Mouse (Mus musculus) skeletal muscle tissue, adult 2 months (tissue): Measurements from ENCODE around the gene Arhgap28.
A peak's percentile ranks its signal among the peaks of the same experiment; 100 is the strongest.

Experiments used
- DNase-seq: peaks from one replicate; pipeline ENCODE4 v3.0.0-alpha.2; 2012; ENCODE audit warnings: low read depth, low spot score

Gene Arhgap28

DNA sequence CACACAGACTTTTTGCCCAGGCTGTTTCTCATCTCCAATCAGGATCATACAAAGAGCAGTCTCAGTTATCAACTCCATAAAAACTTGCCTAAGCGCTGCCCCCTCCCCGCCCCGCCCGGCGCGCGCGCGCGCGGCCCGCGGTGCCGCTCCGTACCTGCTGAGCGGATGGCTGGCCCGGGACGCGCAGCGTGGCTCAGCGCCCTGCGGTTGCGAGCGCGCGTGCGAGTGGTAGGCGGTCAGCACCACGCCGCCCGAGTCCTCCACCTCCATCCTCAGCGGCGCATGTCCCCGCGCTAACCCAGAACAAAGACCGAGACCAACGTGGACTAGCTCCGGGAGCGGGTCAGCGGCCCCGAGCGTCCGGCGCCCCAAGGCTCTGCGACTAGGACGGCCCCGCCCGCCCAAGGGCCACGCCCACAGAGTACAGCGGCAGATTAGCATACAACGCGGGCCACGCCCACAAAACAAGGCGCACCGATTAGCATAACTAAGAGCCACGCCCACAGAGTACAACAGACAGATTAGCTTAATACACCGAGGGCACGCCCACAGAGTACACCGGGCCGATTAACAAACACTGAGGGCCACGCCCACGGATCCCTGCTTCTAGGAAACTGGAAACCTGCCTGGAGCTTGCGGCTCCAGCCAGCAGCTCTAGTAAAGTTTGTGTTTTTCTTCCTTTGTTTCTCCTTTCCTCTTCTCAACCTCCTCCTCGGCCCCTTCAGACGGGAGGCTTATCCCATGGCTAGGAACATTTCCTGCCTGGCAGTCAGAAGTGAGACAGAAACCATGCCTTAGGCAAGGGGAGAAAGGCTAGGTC lies at the start of gene Arhgap28:
Gene Arhgap28 (minus strand): TSS at position 380 of the 820 bp plus-strand sequence.
- peak; percentile 75 for DNase-seq

DNA sequence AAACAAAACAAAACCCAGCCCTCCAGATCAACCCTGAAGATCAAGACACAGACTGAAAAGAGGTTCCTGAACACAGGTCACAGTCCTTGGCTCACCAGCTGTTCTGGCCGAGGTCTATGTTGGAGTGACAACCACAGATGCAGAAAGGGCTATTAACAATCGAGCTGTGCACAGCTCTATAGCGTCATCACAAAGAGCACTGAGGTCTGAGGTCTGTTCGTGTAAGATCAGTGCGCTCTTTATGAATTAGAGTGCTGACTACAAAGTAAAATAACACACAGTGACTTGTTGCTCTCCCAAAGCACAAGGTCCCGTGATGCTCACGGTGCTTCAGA lies 42.4 kb upstream of the Arhgap28 start:
- no peak for DNase-seq

DNA sequence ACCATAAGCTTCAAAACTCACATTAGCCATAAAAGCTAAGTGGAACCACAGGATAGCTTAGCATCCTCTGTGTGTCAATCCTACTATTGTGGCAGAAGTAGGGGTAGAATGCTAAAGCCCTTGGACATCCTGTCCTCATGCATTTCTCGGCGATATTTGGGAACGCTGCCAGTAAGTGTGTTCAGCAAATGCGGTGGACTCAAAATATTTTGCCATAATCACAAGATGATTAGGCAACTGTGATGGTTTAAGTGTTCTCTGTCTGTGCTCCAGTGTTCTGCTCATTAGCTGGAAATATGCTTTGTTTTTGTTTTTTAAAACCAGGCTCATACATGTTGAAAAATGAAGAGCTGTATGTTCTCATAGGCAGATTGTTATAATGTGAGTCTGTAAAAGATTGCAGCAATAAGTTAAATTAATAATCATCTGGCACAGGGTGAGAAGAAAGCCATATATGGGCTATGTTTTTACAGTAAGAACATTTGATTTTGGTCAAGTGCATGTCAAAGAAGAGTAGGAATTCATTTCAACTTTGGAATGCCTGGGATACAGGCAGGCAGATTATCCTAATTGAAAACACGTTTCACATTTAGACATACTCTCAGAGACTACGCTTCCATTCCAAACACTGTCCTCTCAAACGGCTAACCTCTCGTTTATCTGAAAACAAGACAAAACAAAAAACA lies 41.9 kb upstream of the Arhgap28 start:
- DNase-seq = no peak

DNA sequence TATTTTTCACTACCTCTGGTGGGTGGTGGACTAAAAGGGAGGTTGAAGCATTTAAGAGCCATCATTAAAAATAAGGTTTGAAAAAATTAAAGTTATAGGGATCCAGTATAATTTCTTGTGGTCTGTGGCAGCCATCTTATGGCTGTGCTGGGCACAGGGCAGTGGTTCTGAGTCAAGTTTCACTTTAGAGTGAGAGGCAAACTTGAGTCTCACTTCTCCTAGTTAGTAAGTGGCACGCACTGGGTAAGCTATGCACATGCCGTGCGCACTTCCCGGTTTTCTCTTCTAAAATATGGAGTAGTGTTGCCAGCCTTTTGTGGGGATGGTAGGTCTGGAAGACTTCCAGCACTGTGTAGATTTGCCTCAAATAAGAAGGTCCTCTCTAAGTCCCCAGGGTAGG lies 38.5 kb upstream of the Arhgap28 start:
- no peak for DNase-seq

DNA sequence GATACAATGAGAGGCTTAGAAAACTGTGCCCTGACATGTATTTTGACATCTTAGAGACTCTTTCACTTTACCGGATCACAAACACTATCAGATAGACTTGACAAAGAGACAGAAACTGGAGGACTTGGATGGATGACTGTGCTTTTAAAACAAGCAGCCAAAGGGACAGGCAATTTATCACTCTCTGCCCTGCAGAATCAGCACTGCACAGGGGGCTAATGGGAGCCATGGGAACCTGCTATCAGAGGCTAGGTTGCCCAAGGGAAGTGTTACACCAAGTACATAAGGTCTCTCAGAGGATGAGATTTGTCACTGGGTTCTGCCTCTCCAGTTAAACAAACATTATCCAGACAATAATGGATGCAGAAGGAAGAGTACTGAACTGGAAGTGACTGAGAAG lies 33.1 kb upstream of the Arhgap28 start:
- DNase-seq = no peak

DNA sequence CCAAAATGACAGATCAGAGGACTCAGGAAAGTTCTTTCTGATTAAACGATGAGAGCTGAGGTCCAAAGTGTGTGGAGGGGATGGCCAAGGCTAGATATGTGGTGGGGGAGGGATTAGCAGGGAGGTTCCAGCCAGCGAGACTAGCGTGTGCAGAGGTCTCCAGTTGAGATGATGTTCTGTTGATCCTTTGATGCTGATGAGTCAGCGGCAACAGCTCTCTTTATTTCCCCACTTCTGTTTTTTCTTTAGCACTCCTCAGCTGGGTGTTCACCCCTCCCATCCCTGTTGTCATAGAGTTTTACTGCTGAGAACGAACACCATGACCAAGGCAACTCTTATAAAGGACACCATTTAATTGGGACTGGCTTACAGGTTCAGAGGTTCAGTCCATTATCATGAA lies 25.6 kb upstream of the Arhgap28 start:
- no peak for DNase-seq

DNA sequence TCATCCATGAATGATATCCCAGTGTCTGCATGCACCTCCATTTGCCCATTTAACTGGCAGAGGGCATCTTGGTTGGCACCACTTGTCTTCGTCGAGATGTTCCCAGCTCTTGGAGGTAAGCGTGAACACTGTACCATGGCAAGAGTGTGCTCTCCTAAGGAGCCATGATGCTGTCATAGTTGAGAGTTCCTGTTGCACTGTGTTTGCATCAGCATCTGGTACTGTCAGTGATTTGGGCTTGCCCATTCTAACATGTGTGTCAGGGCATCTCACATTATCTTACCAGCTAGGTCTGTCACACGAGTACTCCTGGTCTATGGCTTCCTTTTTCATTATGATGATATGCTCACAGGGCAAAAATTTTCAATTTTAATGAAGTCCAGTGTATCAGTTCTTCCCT lies 24.6 kb upstream of the Arhgap28 start:
- DNase-seq = no peak

DNA sequence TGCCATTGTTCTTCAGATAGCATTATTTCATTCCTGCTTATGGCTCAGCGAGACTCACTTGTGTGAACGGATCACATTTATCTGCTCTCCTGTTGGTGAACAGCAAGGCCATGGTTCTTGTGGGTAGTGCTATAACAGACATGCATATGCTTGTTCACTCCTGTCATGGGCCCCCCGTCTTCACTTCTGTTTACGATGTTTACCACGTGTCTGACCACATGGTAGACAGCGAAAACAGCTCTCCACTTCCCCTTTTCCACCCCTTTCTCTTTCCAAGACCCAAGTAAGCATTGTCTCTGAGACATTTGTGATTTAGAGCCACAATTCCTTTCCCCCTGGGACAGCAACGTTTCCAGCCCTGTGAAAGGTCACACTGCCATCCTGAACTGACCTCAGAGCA lies 20.4 kb upstream of the Arhgap28 start:
- DNase-seq = no peak

DNA sequence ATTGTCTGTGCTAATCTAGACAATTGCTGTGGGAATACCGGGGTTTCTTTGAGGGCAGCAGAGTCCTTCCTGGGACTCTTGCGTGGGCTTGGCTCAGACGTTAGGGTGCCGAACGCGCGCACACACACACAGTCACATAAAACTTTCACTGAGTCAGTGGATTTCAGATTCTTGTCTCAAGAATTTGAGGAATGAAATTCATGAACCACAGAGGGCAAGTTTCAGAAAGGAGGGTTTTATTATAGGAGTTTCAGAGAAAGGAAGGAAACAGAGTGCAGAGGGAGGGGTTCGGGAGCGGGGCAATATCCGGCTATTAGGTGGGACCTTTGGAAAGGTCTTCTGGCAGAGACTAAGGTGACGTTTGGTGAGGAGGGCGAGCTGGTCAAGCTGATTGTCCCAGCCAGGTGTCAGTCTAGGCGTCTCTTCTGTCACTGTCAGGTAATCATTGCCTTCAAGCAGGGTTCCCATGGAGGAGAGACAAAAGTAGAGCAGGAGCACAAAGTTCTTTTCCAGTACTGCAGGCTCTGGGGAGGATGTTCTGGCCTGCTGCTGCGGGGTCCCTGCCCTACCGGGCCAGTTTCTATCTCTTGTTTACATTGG lies 15.6 kb upstream of the Arhgap28 start:
- DNase-seq = no peak

DNA sequence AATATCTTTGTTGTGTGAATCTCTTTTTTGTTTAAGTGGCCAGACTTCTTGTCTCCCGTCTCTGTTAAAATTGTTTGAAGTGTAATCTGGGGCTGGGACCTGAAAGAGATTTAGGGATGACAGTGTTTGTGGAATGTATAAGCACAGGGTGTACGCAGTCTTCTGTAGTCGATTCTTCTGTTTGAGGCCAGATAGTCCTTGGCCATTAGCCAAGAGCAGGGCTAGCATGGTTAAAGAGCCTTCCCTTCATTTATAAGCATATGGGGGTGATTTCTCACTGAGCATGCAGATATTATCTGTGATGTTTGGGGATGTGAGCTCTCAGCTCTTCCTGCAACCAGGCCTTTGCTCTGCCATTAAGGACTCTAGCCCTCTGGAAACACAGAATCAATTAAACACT lies 13.2 kb upstream of the Arhgap28 start:
- DNase-seq = no peak

DNA sequence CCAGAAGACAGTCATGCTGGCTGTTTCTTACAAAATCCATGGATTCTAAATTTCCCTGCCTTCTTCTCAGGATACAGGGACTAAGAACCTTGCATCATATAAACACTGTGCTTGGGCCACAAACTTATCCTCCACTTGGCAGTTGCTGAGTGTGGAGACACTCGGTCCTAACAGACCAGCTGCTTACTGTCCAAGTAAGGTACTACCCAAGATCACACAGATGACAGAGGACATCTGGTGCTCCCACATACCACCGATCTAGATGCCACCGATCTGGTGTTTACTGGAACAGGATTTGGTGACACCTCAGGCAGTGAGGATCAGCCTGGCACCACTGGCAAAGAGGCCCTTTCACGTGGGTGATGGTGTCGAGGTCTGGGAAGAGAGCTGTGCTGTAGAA lies 7.7 kb upstream of the Arhgap28 start:
- DNase-seq = no peak

DNA sequence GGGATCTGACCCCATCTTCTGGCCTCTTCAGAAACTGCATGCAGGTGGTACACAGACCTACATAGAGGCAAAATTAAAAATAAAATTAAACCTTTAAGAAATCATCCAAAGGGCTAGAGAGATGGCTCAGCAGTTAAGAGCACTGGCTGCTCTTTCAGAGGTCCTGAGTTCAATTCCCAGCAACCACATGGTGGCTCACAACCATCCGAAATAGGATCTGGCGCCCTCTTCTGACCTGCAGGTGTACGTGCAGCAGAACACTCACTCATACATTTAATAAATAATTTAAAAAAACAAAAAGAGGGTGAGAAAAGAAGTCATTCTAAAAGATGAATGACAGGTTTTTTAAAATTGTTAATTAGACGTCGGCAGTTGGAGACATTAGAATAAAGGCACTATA lies 6.1 kb upstream of the Arhgap28 start:
- DNase-seq = no peak

DNA sequence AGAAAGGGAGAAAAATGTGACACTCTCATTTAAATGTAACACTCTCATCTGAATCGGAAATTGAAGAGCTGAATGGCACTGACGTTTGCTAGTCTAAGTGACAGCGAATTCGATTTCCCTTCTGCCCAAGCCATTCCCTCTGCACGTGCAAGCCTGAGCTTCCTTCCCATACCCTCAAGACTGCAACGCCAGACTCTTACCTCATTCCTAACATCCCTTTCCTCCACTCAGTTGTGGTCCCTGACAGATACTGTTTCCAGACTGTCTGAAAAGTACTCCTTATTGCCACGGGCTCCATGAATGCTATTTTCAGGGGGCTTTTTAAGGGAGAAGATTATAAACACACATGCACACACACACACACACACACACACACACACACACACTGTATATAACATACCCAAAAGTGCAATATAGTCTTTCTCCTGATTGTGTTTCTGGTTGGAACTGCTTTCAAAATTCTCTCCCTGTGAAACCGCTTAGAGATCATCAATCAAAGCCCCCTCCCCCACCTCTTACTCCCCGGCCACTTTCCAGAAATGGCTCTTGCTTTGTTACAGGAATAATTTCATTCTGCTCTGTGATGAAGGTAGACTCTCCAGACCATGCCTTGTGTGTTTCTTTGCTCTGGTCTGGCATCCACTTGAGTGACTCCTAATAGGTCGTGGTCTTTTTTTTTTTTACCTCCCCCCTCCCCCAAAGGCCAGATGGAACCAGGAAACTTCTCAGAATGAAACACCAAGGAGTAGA lies 836 bp upstream of the Arhgap28 start:
- DNase-seq = no peak

DNA sequence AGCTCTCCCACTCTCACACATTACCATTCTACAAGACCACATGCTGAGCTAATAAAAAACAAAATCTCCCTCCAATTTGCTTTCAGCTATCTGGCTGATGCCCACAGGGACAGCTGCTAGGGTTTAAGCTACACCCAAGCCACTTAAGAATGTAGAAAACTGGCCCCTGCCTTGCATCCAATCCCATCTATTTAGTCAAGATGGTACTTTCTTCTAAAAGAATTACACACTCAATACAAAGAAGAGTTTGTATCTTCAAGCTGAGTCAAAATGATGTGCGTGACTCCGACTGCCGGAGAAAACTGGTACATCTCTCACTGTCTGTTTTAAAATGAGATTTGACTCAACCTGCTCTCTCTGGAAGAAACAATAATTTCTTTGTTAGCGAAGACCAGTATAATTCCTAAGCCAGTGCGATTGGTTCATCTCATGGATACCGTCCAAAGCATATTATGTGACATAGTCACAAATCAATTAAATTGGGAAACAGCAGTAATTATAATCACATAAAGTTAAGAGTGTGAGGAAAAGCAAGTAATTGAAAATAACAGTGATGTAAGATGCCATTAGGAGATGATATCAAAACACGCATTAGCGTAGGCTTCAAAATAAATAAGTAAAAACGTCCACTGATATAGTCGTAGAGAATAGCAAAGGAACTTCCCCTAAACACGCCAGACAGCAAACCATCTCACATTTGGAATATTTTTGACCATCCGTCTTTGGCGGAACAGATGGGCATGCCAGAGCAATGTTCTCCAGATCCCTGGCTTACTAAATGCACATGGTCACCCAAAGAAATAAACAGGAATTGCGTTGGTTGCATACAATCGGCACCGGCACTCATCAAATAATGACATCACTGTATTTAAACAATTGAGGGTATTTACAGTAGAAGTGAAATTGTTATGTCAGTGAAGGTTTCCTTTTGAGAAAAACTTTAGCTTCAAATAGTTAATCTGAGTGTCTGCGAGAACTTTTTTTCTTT lies 1.0 kb downstream of the Arhgap28 start:
- no peak for DNase-seq

DNA sequence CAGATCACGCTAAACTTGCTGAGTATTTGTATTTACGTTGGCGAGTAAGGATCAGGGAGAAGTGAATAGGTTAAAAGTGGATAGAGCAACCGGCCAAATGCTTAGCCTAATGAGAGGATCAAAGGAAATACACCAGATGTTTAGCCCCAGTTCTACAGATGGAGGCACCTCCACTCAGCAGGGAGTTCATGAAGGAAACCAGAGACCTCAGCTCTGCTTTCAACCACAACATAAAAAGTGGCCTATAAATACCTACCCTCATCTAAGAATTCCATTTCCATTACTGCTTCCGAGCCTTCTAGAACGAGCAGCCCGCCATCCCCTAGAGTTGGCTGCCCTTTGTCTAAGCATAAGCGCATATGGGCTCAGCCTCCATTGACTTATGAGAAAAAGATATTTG lies 4.1 kb downstream of the Arhgap28 start:
- DNase-seq = no peak

DNA sequence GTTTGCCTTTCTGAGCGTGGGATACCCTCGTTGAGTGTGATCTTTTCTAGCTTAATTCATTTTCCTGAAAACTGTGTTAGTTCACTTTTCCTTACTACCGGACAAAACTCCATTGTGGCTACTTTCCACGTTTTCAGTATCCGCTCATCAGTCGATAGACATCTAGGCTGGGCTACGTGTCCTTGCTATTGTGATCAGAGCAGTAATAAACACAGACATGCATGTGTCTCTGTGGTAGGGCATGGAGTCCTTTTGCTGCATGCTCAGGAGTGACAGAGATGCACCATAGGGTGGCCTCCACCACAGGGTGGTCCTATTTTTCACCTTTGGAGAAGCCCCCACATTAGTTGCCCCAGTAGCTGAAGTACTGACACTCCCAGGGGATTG lies 7.2 kb downstream of the Arhgap28 start:
- no peak for DNase-seq

DNA sequence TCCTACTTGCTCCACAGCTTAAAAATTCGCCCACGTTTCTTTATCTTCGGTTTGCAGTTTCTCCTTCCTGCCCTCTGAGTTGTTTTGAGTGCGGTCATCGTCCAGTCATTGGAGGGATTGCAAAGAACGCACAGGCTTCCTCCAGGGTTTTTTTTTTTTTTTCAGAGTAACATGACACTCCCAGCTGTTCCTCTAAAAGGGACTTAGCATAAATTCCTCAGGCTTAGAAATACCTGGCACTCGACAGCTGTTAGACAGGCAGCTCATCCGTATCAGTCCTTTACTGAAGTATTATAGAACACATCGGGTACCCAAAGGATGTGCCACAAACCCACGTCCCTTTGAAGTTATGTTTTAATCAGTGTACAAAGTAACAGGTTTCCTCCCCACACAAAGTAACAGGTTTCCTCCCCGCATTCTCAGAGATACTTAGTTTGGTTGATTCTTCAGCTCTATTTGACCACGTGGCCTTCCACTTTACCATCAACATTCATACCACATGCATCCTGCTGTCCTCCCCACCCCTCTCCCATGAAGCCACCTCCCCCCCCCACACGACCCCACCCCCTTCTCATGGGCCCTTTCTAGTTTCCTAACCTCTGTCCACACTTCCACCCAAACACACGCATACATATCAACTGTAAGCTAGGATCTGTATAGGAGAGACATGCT lies 7.7 kb downstream of the Arhgap28 start:
- DNase-seq = peak; percentile 65

DNA sequence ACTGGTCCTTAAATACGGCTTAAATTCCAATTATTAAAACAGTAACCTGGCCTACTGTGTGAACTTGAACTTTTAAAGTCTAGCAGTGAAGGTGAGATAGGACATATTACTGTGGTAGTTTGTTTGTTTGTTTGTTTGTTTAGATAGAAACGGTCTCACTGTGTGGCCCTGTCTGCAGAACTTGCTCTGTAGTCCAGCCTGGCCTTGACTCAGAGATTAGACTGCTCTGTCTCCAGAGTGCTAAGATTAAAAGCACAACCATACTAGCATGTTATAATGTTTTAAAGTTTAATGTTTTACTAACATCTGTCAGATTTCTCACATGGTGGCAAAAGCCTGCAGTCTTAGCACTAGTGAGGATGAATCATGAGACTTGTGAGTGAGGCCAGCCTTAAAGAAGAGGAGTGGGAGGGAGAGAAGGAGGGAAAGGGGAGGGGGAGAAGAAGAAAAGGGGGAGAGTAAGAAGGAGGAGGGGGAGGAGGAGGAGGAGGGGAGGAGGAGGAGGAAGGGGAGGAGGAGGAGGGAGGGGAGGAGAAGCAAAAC lies 8.6 kb downstream of the Arhgap28 start:
- no peak for DNase-seq

DNA sequence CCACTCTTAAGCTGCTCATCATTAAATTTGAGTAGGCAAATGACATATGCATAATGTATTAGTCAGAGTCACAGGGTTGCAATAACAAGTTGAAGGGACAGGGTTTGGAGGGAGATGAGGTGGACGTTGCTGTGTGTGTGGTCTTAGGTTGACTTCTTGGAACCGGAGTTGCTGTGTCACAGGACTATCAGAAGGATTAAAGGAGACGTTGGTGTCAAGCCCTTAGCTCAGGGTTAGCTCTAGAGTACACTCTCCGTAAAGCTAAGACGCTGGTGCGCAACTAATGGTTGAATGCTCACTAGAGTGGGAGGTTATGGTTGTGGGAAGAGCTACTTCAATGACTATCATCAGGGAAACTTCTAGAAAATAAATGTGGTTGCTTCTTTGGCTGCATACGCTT lies 9.1 kb downstream of the Arhgap28 start:
- DNase-seq = no peak

DNA sequence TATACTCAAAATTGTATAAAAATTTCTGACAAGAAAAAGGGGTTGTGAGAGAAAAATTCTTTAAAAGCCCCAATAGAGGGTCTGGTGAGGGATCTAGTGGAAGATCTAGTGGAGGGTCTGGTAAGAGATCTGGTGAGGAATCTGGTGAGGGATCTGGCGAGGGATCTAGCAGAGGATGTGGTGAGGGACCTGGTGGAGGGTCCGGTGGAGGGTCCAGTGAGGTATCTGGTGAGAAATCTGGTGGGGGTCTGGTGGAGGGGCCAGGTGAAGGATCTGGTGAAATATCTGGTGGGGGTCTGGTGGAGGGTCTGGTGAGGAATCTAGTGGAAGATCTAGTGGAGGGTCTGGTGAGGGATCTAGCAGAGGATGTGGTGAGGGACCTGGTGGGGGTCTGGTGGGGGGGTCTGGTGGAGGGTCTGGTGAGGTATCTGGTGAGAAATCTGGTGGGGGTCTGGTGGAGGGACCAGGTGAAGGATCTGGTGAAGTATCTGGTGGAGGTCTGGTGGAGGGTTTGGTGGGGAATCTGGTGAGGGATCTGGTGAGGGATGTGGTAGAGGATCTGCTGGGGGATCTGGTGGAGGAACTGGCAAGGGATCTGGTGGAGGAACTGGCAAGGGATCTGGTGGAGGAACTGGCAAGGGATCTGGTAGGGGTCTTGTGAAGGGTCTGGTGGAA lies 10.4 kb downstream of the Arhgap28 start:
- DNase-seq = no peak
